Mouse (Mus musculus): ENCODE measurements at regions not wholly inside any gene's neighbourhood (a gene's known extent, or its start where the extent isn't known, plus 50 kb on each side); places are given as distances from the start of the nearest gene placed in this dataset.

DNA sequence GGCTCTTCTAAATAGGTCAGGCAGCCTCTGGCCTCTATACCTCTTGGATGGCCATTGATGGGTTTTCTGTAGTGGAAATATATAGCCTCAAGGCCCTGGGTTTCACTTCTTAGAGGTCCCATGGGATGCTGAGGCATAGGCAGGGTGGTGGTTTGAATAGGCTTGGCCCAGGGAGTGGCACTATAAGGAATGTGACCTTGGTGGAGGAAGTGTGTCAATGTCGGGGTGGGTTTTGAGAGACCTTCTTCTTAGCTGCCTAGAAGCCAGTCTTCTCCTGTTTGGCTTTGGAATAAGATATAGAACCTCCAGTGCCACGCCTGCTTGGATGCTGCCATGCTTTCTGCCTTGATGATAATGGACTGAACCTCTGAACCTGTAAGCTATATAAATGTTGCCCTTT is 59.5 kb upstream of the Hpcal1 start:
- no peaks in the 10 kb centered on the region for H3K36me3 ChIP-seq (ENCODE audit: control insufficient read depth, insufficient read depth, low read length)
- H3K4me2 ChIP-seq (replicated peaks; ENCODE audit: low read depth, low read length): no peak overlapping the region
- no peaks in the 10 kb centered on the region for H3K27me3 ChIP-seq (ENCODE audit: control insufficient read depth, insufficient read depth, low read length)
- ATAC-seq (ENCODE audit: low FRiP score, low TSS enrichment): no peak
- no peaks in the 10 kb centered on the region for H3K4me1 ChIP-seq (ENCODE audit: control insufficient read depth, insufficient read depth, low read length)
- H3K9ac ChIP-seq (ENCODE audit: low read depth, low read length): no peak overlapping the region
- H3K27ac ChIP-seq (ENCODE audit: low read depth, low read length): no peak overlapping the region
- WGBS: 98% methylated on average over 2 of the region's 2 CpGs
- no peaks in the 10 kb centered on the region for H3K9me3 ChIP-seq (ENCODE audit: control insufficient read depth, low read length)
- no peak overlapping the region for H3K4me3 ChIP-seq (ENCODE audit: low read length)

- H3K4me2 ChIP-seq (replicated peaks; ENCODE audit: low read depth, low read length): no peak overlapping the region
- H3K9ac ChIP-seq (ENCODE audit: low read depth, low read length): no peak overlapping the region
- H3K4me1 ChIP-seq (ENCODE audit: control insufficient read depth, insufficient read depth, low read length): no peaks in the 10 kb centered on the region
- WGBS: 83% methylated on average over 8 of the region's 8 CpGs
- no peaks in the 10 kb centered on the region for H3K36me3 ChIP-seq (ENCODE audit: control insufficient read depth, insufficient read depth, low read length)
- H3K27me3 ChIP-seq (ENCODE audit: control insufficient read depth, insufficient read depth, low read length): no peaks in the 10 kb centered on the region
- no peak overlapping the region for H3K27ac ChIP-seq (ENCODE audit: low read depth, low read length)
- no peak for ATAC-seq (ENCODE audit: low FRiP score, low TSS enrichment)
- no peaks in the 10 kb centered on the region for H3K9me3 ChIP-seq (ENCODE audit: control insufficient read depth, low read length)
- no peak overlapping the region for H3K4me3 ChIP-seq (ENCODE audit: low read length)
Measured at GRCm38 (mm10) chr12:17636146-17636545, 54.5 kb upstream of the Hpcal1 start.

GRCm38 (mm10) chr12:17636590-17636989 is 54.1 kb upstream of the Hpcal1 start:
- no peaks in the 10 kb centered on the region for H3K27me3 ChIP-seq (ENCODE audit: control insufficient read depth, insufficient read depth, low read length)
- no peak overlapping the region for H3K4me2 ChIP-seq (replicated peaks; ENCODE audit: low read depth, low read length)
- H3K36me3 ChIP-seq (ENCODE audit: control insufficient read depth, insufficient read depth, low read length): no peaks in the 10 kb centered on the region
- no peak overlapping the region for H3K4me3 ChIP-seq (ENCODE audit: low read length)
- H3K4me1 ChIP-seq (ENCODE audit: control insufficient read depth, insufficient read depth, low read length): no peaks in the 10 kb centered on the region
- H3K9me3 ChIP-seq (ENCODE audit: control insufficient read depth, low read length): no peaks in the 10 kb centered on the region
- H3K27ac ChIP-seq (ENCODE audit: low read depth, low read length): no peak overlapping the region
- 83% methylated on average over 6 of the region's 6 CpGs for WGBS
- no peak for ATAC-seq (ENCODE audit: low FRiP score, low TSS enrichment)
- no peak overlapping the region for H3K9ac ChIP-seq (ENCODE audit: low read depth, low read length)
